Mouse (Mus musculus): ENCODE measurements at regions not wholly inside any gene's neighbourhood (a gene's known extent, or its start where the extent isn't known, plus 50 kb on each side); places are given as distances from the start of the nearest gene placed in this dataset.

DNA sequence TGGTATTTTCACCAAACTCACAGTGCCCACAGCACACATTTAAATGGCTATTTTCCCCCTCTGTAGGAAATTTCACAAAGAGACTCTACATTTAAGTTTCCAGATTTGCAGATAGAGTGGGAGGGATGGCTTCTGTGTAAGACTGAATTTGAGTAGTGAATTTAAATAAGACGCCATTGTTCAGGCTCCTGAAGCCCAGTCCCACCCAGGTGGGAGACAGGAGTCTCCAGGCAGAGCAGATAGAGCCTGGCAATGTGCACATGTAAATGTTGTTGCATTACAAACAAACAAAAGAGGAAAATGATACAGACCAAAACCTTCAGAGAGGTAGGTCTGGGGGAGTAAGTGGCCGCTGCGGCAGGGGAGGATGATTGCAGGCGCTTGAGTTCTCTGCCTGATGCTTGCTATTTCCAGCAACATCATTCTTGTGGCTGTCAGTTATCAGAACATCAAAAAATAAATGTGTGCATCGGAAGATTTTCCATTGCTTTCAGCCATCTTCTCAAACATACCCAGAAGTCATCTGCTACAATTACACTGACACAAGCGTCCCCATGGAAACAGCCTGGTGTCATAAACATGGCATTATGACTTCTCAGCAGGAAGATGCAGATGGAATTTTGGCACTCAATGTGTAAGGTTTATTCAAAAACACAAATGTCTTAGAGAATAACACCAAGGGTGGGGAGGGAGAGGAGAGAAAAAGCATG is 318.5 kb downstream of the Phkb start:
- TF ChIP-seq CTCF (IDR thresholded peaks at IDR 0.05; ENCODE audit: low read depth) (no peak), EP300 (IDR thresholded peaks at IDR 0.05; ENCODE audit: low read depth) (no peak)
